Comparison of ENCODE assay signal across 26 mouse cellular contexts in genomic region chr14:113566885-113567284, GRCm38 (mm10).
DNase-seq lines count a peak whose midpoint lies in the region; ATAC-seq and TF ChIP-seq lines count a peak whose summit lies in the region.
"Had no signal": no experiment of that assay in that cellular context is flagged by ENCODE, and none has a peak within 500 bp of the region (broad histone marks: within the 10 kb centered on the region; RNA-seq: fewer than 3 reads in every experiment).

No protein-coding gene starts in this region.

- H3K9ac ChIP-seq in embryonic facial prominence, embryonic 12.5 days = no peak overlapping the region
- no peak overlapping the region for H3K9ac ChIP-seq in forebrain, embryonic 12.5 days
- no peak overlapping the region for H3K9ac ChIP-seq in forebrain, postnatal 0 days
- H3K9ac ChIP-seq in hindbrain, embryonic 11.5 days (ENCODE audit: low read depth, low read length) = no peak overlapping the region
- no peak overlapping the region for H3K9ac ChIP-seq in neural tube, embryonic 11.5 days (ENCODE audit: low read length)
- H3K9ac ChIP-seq: embryonic facial prominence, embryonic 13.5 days had no signal

- TF ChIP-seq CTCF in forebrain, postnatal 0 days (IDR thresholded peaks at IDR 0.05; ENCODE audit: low read depth) = no peak

- no peaks in the 10 kb centered on the region for H3K9me3 ChIP-seq in embryonic facial prominence, embryonic 12.5 days
- H3K9me3 ChIP-seq in embryonic facial prominence, embryonic 10.5 days = no peaks in the 10 kb centered on the region
- no peaks in the 10 kb centered on the region for H3K9me3 ChIP-seq in forebrain, embryonic 12.5 days
- no peaks in the 10 kb centered on the region for H3K9me3 ChIP-seq in forebrain, postnatal 0 days (ENCODE audit: low read length)
- no peaks in the 10 kb centered on the region for H3K9me3 ChIP-seq in hindbrain, embryonic 11.5 days (ENCODE audit: control insufficient read depth, low read length)
- H3K9me3 ChIP-seq in hindbrain, embryonic 10.5 days = no peaks in the 10 kb centered on the region
- H3K9me3 ChIP-seq in neural tube, embryonic 11.5 days (ENCODE audit: control insufficient read depth, low read length) = no peaks in the 10 kb centered on the region
- H3K9me3 ChIP-seq: embryonic facial prominence, embryonic 13.5 days had no signal

- ATAC-seq in embryonic facial prominence, embryonic 12.5 days (ENCODE audit: insufficient number of reproducible peaks, insufficient read depth, low FRiP score, low TSS enrichment) = 0 out of 2 replicates have a peak, but pooled peaks have one; percentile 52
- peak; percentile 49; the same call in 1 of the 2 replicates for ATAC-seq in forebrain, embryonic 12.5 days (ENCODE audit: low FRiP score)
- ATAC-seq in forebrain, postnatal 0 days = no peak
- 0 out of 2 replicates have a peak, but pooled peaks have one; percentile 53 for ATAC-seq in hindbrain, embryonic 11.5 days (ENCODE audit: low FRiP score)
- peak; percentile 49 for ATAC-seq in neural tube, embryonic 11.5 days (ENCODE audit: insufficient read depth, low FRiP score, low TSS enrichment)
- ATAC-seq: activated CD4-positive, CD25-positive, alpha-beta regulatory T cell, adult 4 months; CD4-positive, CD25-positive, alpha-beta regulatory T cell, adult 4 months; forebrain, embryonic 14.5 days; forebrain, embryonic 16.5 days; Patski had no signal

- H3K4me1 ChIP-seq in embryonic facial prominence, embryonic 12.5 days = no peaks in the 10 kb centered on the region
- no peaks in the 10 kb centered on the region for H3K4me1 ChIP-seq in embryonic facial prominence, embryonic 10.5 days
- H3K4me1 ChIP-seq in forebrain, embryonic 12.5 days = no peaks in the 10 kb centered on the region
- H3K4me1 ChIP-seq in forebrain, postnatal 0 days (ENCODE audit: insufficient read depth) = no peaks in the 10 kb centered on the region
- no peaks in the 10 kb centered on the region for H3K4me1 ChIP-seq in hindbrain, embryonic 11.5 days (replicated peaks; ENCODE audit: control insufficient read depth, insufficient read depth, low read length)
- no peaks in the 10 kb centered on the region for H3K4me1 ChIP-seq in hindbrain, embryonic 10.5 days (replicated peaks)
- no peaks in the 10 kb centered on the region for H3K4me1 ChIP-seq in neural tube, embryonic 11.5 days (ENCODE audit: control insufficient read depth, insufficient read depth, low read length)
- H3K4me1 ChIP-seq: embryonic facial prominence, embryonic 13.5 days had no signal

- no peak for DNase-seq in embryonic facial prominence, embryonic 10.5 days (ENCODE audit: low spot score)
- no peak for DNase-seq in forebrain, postnatal 0 days
- no peak for DNase-seq in hindbrain, embryonic 11.5 days (ENCODE audit: low spot score)
- DNase-seq in hindbrain, embryonic 10.5 days (ENCODE audit: low spot score) = no peak
- DNase-seq in neural tube, embryonic 11.5 days (ENCODE audit: low spot score) = no peak
- DNase-seq in neural tube, embryonic 10.5 days (ENCODE audit: extremely low spot score, low spot score) = no peak
- DNase-seq: adrenal gland, adult 8-10 months; adrenal gland, postnatal 14 days; adrenal gland, postnatal 36 days; B cell, adult 2 months; cerebellum, adult 11-12 months; cerebellum, adult 2 months; cerebellum, adult 9-10 months; cerebellum, postnatal 10 days; cerebellum, postnatal 25 days; embryo, embryonic 11 days had no signal

- H3K4me2 ChIP-seq in embryonic facial prominence, embryonic 12.5 days (replicated peaks) = no peak overlapping the region
- no peak overlapping the region for H3K4me2 ChIP-seq in forebrain, embryonic 12.5 days
- H3K4me2 ChIP-seq in forebrain, postnatal 0 days (ENCODE audit: low read depth) = no peak overlapping the region
- H3K4me2 ChIP-seq in hindbrain, embryonic 11.5 days (replicated peaks; ENCODE audit: low read depth, low read length) = no peak overlapping the region
- no peak overlapping the region for H3K4me2 ChIP-seq in neural tube, embryonic 11.5 days (ENCODE audit: low read depth)
- H3K4me2 ChIP-seq: embryonic facial prominence, embryonic 13.5 days had no signal

- WGBS in embryonic facial prominence, embryonic 12.5 days = 90% methylated on average over 1 of the region's 1 CpGs
- 90% methylated on average over 1 of the region's 1 CpGs for WGBS in embryonic facial prominence, embryonic 10.5 days
- WGBS in forebrain, embryonic 12.5 days = 96% methylated on average over 1 of the region's 1 CpGs
- 87% methylated on average over 1 of the region's 1 CpGs for WGBS in forebrain, postnatal 0 days
- 89% methylated on average over 1 of the region's 1 CpGs for WGBS in hindbrain, embryonic 11.5 days
- WGBS in hindbrain, embryonic 10.5 days = 94% methylated on average over 1 of the region's 1 CpGs
- 83% methylated on average over 1 of the region's 1 CpGs for WGBS in neural tube, embryonic 11.5 days

- no peak overlapping the region for H3K27ac ChIP-seq in embryonic facial prominence, embryonic 12.5 days
- H3K27ac ChIP-seq in embryonic facial prominence, embryonic 10.5 days (replicated peaks) = no peak overlapping the region
- H3K27ac ChIP-seq in forebrain, embryonic 12.5 days = no peak overlapping the region
- no peak overlapping the region for H3K27ac ChIP-seq in forebrain, postnatal 0 days (ENCODE audit: low read depth, low read length)
- H3K27ac ChIP-seq in hindbrain, embryonic 11.5 days (ENCODE audit: low read depth, low read length) = no peak overlapping the region
- no peak overlapping the region for H3K27ac ChIP-seq in hindbrain, embryonic 10.5 days
- no peak overlapping the region for H3K27ac ChIP-seq in neural tube, embryonic 11.5 days (ENCODE audit: low read depth, low read length)
- H3K27ac ChIP-seq: embryonic facial prominence, embryonic 13.5 days had no signal

- H3K36me3 ChIP-seq in embryonic facial prominence, embryonic 12.5 days = no peaks in the 10 kb centered on the region
- H3K36me3 ChIP-seq in embryonic facial prominence, embryonic 10.5 days (replicated peaks) = no peaks in the 10 kb centered on the region
- H3K36me3 ChIP-seq in forebrain, embryonic 12.5 days (replicated peaks) = no peaks in the 10 kb centered on the region
- H3K36me3 ChIP-seq in forebrain, postnatal 0 days (ENCODE audit: insufficient read depth) = no peaks in the 10 kb centered on the region
- H3K36me3 ChIP-seq in hindbrain, embryonic 11.5 days (ENCODE audit: control insufficient read depth, insufficient read depth, low read length) = no peaks in the 10 kb centered on the region
- H3K36me3 ChIP-seq in hindbrain, embryonic 10.5 days = no peaks in the 10 kb centered on the region
- no peaks in the 10 kb centered on the region for H3K36me3 ChIP-seq in neural tube, embryonic 11.5 days (ENCODE audit: control insufficient read depth, insufficient read depth, low read length)
- H3K36me3 ChIP-seq: embryonic facial prominence, embryonic 13.5 days; G1E had no signal

- H3K4me3 ChIP-seq in embryonic facial prominence, embryonic 12.5 days = no peak overlapping the region
- no peak overlapping the region for H3K4me3 ChIP-seq in embryonic facial prominence, embryonic 10.5 days
- H3K4me3 ChIP-seq in forebrain, embryonic 12.5 days (replicated peaks) = no peak overlapping the region
- H3K4me3 ChIP-seq in forebrain, postnatal 0 days (ENCODE audit: low read depth, low read length) = no peak overlapping the region
- H3K4me3 ChIP-seq in hindbrain, embryonic 11.5 days (ENCODE audit: low read depth, low read length) = no peak overlapping the region
- no peak overlapping the region for H3K4me3 ChIP-seq in hindbrain, embryonic 10.5 days
- H3K4me3 ChIP-seq in neural tube, embryonic 11.5 days (ENCODE audit: low read depth, low read length) = no peak overlapping the region
- H3K4me3 ChIP-seq: embryonic facial prominence, embryonic 13.5 days had no signal

- no peaks in the 10 kb centered on the region for H3K27me3 ChIP-seq in embryonic facial prominence, embryonic 12.5 days
- no peaks in the 10 kb centered on the region for H3K27me3 ChIP-seq in embryonic facial prominence, embryonic 10.5 days (replicated peaks; ENCODE audit: low read depth, poor library complexity, severe bottlenecking)
- H3K27me3 ChIP-seq in forebrain, embryonic 12.5 days = no peaks in the 10 kb centered on the region
- no peaks in the 10 kb centered on the region for H3K27me3 ChIP-seq in forebrain, postnatal 0 days (ENCODE audit: insufficient read depth, low read length)
- no peaks in the 10 kb centered on the region for H3K27me3 ChIP-seq in hindbrain, embryonic 11.5 days (ENCODE audit: control insufficient read depth, insufficient read depth, low read length)
- H3K27me3 ChIP-seq in hindbrain, embryonic 10.5 days (ENCODE audit: insufficient read depth, poor library complexity, severe bottlenecking) = no peaks in the 10 kb centered on the region
- no peaks in the 10 kb centered on the region for H3K27me3 ChIP-seq in neural tube, embryonic 11.5 days (ENCODE audit: control insufficient read depth, insufficient read depth, low read length)
- H3K27me3 ChIP-seq: CH12.LX; embryonic facial prominence, embryonic 13.5 days; Patski had no signal
